Mouse (Mus musculus): ENCODE measurements around the gene Csnk1e.

DNA sequence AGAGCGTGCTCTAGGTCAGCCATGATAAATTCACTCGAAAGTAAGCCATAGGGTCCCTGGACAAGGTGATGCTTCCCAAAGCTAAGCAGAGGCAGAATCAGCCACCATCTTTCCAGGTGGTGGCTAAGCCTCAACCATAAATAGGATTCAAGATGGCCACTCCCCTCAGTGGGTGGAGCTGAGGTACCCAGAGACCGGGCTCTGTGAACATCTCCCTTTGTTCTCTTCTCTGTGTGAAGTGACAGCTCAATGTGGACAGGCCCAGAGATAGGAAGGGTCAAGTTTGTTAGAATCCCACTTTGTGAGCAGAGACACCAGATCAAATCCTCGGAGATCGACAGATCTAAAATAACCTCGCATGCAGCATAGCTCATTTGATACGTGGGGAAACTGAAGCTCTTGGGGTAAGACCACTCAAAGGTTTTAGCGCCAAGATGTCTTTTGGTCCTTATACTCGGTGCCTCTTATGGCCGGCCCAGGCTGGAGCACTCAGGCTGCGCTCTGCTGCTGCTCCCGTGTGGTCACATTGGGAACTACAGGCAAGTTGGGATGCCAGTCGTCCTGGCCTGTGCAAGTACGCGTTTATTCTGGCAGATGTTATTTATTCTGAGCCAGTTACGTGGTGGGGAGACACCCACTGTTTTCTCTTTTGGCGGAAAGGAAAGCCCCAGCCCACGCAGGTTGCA lies 11.4 kb upstream of the Csnk1e start:
- TF ChIP-seq CTCF (conservative IDR thresholded peaks at IDR 0.05; ENCODE audit: insufficient read depth, insufficient read length, low read depth, low read length) (peak; percentile 99; the same call in 1 of the 2 replicates), POLR2A (IDR thresholded peaks at IDR 0.05; ENCODE audit: low read depth, low read length) (no peak)
